Mouse (Mus musculus) intestine, postnatal 0 days (tissue): ENCODE measurements around the gene Adgrl3. TPM values are rescaled to one million over a fixed set of nuclear protein-coding genes. Genes with fewer than 3 reads are reported as not detected.

Experiments
- ATAC-seq: fragments of 200-750 bp; cut with Nextera tagmentation; 2 replicates; pipeline ENCODE4 v1.8.0; 2017; ENCODE audit warnings: mild to moderate bottlenecking, moderate TSS enrichment, moderate library complexity
- H3K27ac ChIP-seq: fragments of 300-500 bp; sonication (generic); 2 replicates; pipeline ENCODE4 v1.5.1; 2014; ENCODE audit warnings: mild to moderate bottlenecking, low read depth, low read length, moderate library complexity
- H3K27me3 ChIP-seq: fragments of 300-500 bp; sonication (generic); replicated peaks from 2 replicates; pipeline ENCODE4 v1.6.1; 2014; ENCODE audit warnings: low read length, mixed read lengths; ENCODE audit not compliant: control insufficient read depth, insufficient read depth
- H3K36me3 ChIP-seq: fragments of 300-500 bp; sonication (generic); 2 replicates; pipeline ENCODE4 v1.6.1; 2014; ENCODE audit warnings: mild to moderate bottlenecking, moderate library complexity; ENCODE audit not compliant: control insufficient read depth, insufficient read depth
- H3K4me1 ChIP-seq: fragments of 300-500 bp; sonication (generic); replicated peaks from 2 replicates; pipeline ENCODE4 v1.6.1; 2014; ENCODE audit warnings: antibody characterized with exemption, low read length, mixed read lengths; ENCODE audit not compliant: control insufficient read depth, insufficient read depth
- H3K4me2 ChIP-seq: fragments of 300-500 bp; sonication (generic); replicated peaks from 2 replicates; pipeline ENCODE4 v1.6.1; 2014; ENCODE audit warnings: low read depth, mild to moderate bottlenecking, moderate library complexity
- H3K4me3 ChIP-seq: fragments of 300-500 bp; sonication (generic); 2 replicates; pipeline ENCODE4 v1.5.1; 2014; ENCODE audit warnings: low read depth, low read length
- H3K9ac ChIP-seq: fragments of 300-500 bp; sonication (generic); 2 replicates; pipeline ENCODE4 v1.6.1; 2014; ENCODE audit warnings: mild to moderate bottlenecking, low read depth, low read length
- H3K9me3 ChIP-seq: fragments of 300-500 bp; sonication (generic); 2 replicates; pipeline ENCODE4 v1.6.1; 2016; ENCODE audit warnings: mixed run types; ENCODE audit not compliant: control insufficient read depth
- CTCF ChIP-seq: sonication (generic); IDR thresholded peaks from 2 replicates; pipeline ENCODE4 v1.5.1; 2016; ENCODE audit warnings: low read depth, mild to moderate bottlenecking, control low read depth, antibody characterized with exemption, moderate library complexity
- WGBS: fragments of 180-500 bp; shearing (Covaris S2); extraction: QIAGEN DNeasy Blood & Tissue Kit; methylation state at CpG from one replicate; pipeline ENCODE4 v1.1.7; 2014; 5-methylcytosine and 5-hydroxymethylcytosine counted together
- polyA plus RNA-seq: library from polyadenylated mRNA; unstranded; fragments of >200 nt; fragmentation: Nextera tagmentation; extraction: Ambion mirVana; gene quantifications from 2 replicates; pipeline ENCODE4 v1.2.1, GENCODE M21; 2015

The Adgrl3 gene
- polyA plus RNA-seq, 1 experiment from 2014 or later: 4.2 TPM

GRCm38 (mm10) chr5:81068839-81069238, 48.9 kb downstream of the Adgrl3 start:
- no peak overlapping the region for H3K4me3 ChIP-seq
- WGBS: 48% methylated on average over 4 of the region's 4 CpGs
- H3K9ac ChIP-seq: no peak overlapping the region
- no peaks in the 10 kb centered on the region for H3K4me1 ChIP-seq
- no peak overlapping the region for H3K4me2 ChIP-seq
- H3K27me3 ChIP-seq: no peaks in the 10 kb centered on the region
- H3K36me3 ChIP-seq: no peaks in the 10 kb centered on the region
- no peak overlapping the region for H3K27ac ChIP-seq
- no peaks in the 10 kb centered on the region for H3K9me3 ChIP-seq
- no peak for ATAC-seq
- no peak for TF ChIP-seq CTCF

- Histone ChIP-seq H3K4me1 (no peaks in the 10 kb centered on the region), H3K4me3 (no peak overlapping the region), H3K9ac (no peak overlapping the region), H3K27me3 (no peaks in the 10 kb centered on the region), H3K4me2 (no peak overlapping the region), H3K9me3 (no peaks in the 10 kb centered on the region), H3K27ac (no peak overlapping the region), H3K36me3 (no peaks in the 10 kb centered on the region)
- 69% methylated on average over 5 of the region's 5 CpGs for WGBS
- no peak for ATAC-seq
- no peak for TF ChIP-seq CTCF
Measured at GRCm38 (mm10) chr5:81072888-81073287, 53.0 kb downstream of the Adgrl3 start.

- no peak for TF ChIP-seq CTCF
Measured at GRCm38 (mm10) chr5:81073875-81074274, 53.9 kb downstream of the Adgrl3 start.

GRCm38 (mm10) chr5:81076377-81076776, 56.4 kb downstream of the Adgrl3 start:
- ATAC-seq: no peak
- H3K27me3 ChIP-seq: no peaks in the 10 kb centered on the region
- no peak overlapping the region for H3K27ac ChIP-seq
- 65% methylated on average over 5 of the region's 5 CpGs for WGBS
- no peaks in the 10 kb centered on the region for H3K9me3 ChIP-seq
- H3K36me3 ChIP-seq: no peaks in the 10 kb centered on the region
- no peak overlapping the region for H3K4me2 ChIP-seq
- H3K4me1 ChIP-seq: no peaks in the 10 kb centered on the region
- H3K9ac ChIP-seq: no peak overlapping the region
- H3K4me3 ChIP-seq: no peak overlapping the region
- no peak for TF ChIP-seq CTCF

More at GRCm38 (mm10) chr5:81073875-81074274, 53.9 kb downstream of the Adgrl3 start:
- H3K4me3 ChIP-seq: no peak overlapping the region
- no peak overlapping the region for H3K9ac ChIP-seq
- no peak for ATAC-seq
- H3K4me1 ChIP-seq: no peaks in the 10 kb centered on the region
- H3K4me2 ChIP-seq: no peak overlapping the region
- no peaks in the 10 kb centered on the region for H3K9me3 ChIP-seq
- no peaks in the 10 kb centered on the region for H3K27me3 ChIP-seq
- H3K36me3 ChIP-seq: no peaks in the 10 kb centered on the region
- H3K27ac ChIP-seq: no peak overlapping the region
- 87% methylated on average over 1 of the region's 1 CpGs for WGBS

GRCm38 (mm10) chr5:81077031-81077430, 57.1 kb downstream of the Adgrl3 start:
- TF ChIP-seq CTCF: no peak
- no peaks in the 10 kb centered on the region for H3K27me3 ChIP-seq
- WGBS: 84% methylated on average over 7 of the region's 7 CpGs

GRCm38 (mm10) chr5:81077990-81078389, 58.1 kb downstream of the Adgrl3 start:
- Histone ChIP-seq H3K4me1 (no peaks in the 10 kb centered on the region), H3K36me3 (no peaks in the 10 kb centered on the region), H3K9me3 (no peaks in the 10 kb centered on the region), H3K4me3 (no peak overlapping the region), H3K4me2 (no peak overlapping the region), H3K27ac (no peak overlapping the region), H3K9ac (no peak overlapping the region), H3K27me3 (no peaks in the 10 kb centered on the region)
- 81% methylated on average over 1 of the region's 1 CpGs for WGBS
- no peak for ATAC-seq
- TF ChIP-seq CTCF: no peak

More at GRCm38 (mm10) chr5:81077031-81077430, 57.1 kb downstream of the Adgrl3 start:
- no peaks in the 10 kb centered on the region for H3K4me1 ChIP-seq
- no peak overlapping the region for H3K4me2 ChIP-seq
- H3K9ac ChIP-seq: no peak overlapping the region
- no peak overlapping the region for H3K4me3 ChIP-seq
- ATAC-seq: no peak
- H3K27ac ChIP-seq: no peak overlapping the region
- H3K36me3 ChIP-seq: no peaks in the 10 kb centered on the region
- H3K9me3 ChIP-seq: no peaks in the 10 kb centered on the region
